Mouse (Mus musculus) gastrocnemius, postnatal 36 days (tissue): ENCODE results near the gene Aacs. TPM values are rescaled to one million over a fixed set of nuclear protein-coding genes. Genes with fewer than 3 reads are reported as not detected.
"Not testable (repeated sequence)": the region's sequence is repeated elsewhere in the genome, so short reads cannot be mapped to it uniquely, and the experiment has no call there.

Experiments used
- DNase-seq, 2 experiments: peaks; one replicate each; pipeline ENCODE4 v3.0.0; 2022
- intact Hi-C: fragments of 180-260 bp; cut with DNase I; formaldehyde crosslinking; loops from one replicate; pipeline ENCODE4 v1.15.1; 2025
- long read RNA-seq, 2 experiments: library from polyadenylated mRNA; stranded (forward); transcript quantifications; one replicate each; pipeline ENCODE4 v2.0.0; 2021
- total RNA-seq, 2 experiments: library from RNA; stranded (reverse); gene quantifications; 2 replicates each; pipeline ENCODE4 v1.2.3; 2021

Gene Aacs
- 1 to 10 TPM; 2.5 to 3.8 TPM for total RNA-seq
- long read RNA-seq, experiment 1, partial matches to known transcripts: 0 of 1 reads
- long read RNA-seq, experiment 1, other reads (novel, unspliced or antisense): 1 of 1 reads
- long read RNA-seq, experiment 2, partial matches to known transcripts: 1 of 4 reads
- long read RNA-seq, experiment 2, other reads (novel, unspliced or antisense): 0 of 4 reads

- intact Hi-C loops: loop anchor here (5.0 kb wide), 1 partner anchor 93 kb away; no protein-coding TSS in a partner anchor
Measured at GRCm38 (mm10) chr5:125475601-125476285, at the start of gene Aacs. TSS of gene Aacs (plus strand) at chr5:125475814.

GRCm38 (mm10) chr5:125426343-125426742 lies 49.3 kb upstream of the Aacs start:
- DNase-seq: no peak
- intact Hi-C loops: no loop called here

More at GRCm38 (mm10) chr5:125475601-125476285, at the start of gene Aacs:
- DNase-seq: peak; percentile 98 to 99

GRCm38 (mm10) chr5:125432324-125432723 lies 43.3 kb upstream of the Aacs start:
- DNase-seq, intact Hi-C loops: not testable (repeated sequence)

GRCm38 (mm10) chr5:125433793-125434337 lies 41.7 kb upstream of the Aacs start, which contains the start of gene Dhx37:
TSS of gene Dhx37 (minus strand) at chr5:125434121.
- intact Hi-C loops: no loop called here

GRCm38 (mm10) chr5:125434347-125434746 lies 41.3 kb upstream of the Aacs start:
- DNase-seq, intact Hi-C loops: not testable (repeated sequence)

More at GRCm38 (mm10) chr5:125433793-125434337, 41.7 kb upstream of the Aacs start, which contains the start of gene Dhx37:
- DNase-seq: peak; percentile 85 to 93

GRCm38 (mm10) chr5:125440583-125441233 lies 34.9 kb upstream of the Aacs start:
- DNase-seq: no peak
- intact Hi-C loops: no loop called here

- intact Hi-C loops: no loop called here
- DNase-seq: peak; percentile 11 to 27
Measured at GRCm38 (mm10) chr5:125441234-125442114, 34.1 kb upstream of the Aacs start, which contains the start of gene Bri3bp. TSS of gene Bri3bp (plus strand) at chr5:125441568.

GRCm38 (mm10) chr5:125442136-125442995 lies 33.2 kb upstream of the Aacs start:
- intact Hi-C loops: no loop called here
- DNase-seq: no peak

- intact Hi-C loops: no loop called here
- DNase-seq: no peak
Measured at GRCm38 (mm10) chr5:125443335-125443734, 32.3 kb upstream of the Aacs start.

GRCm38 (mm10) chr5:125443915-125444314 lies 31.7 kb upstream of the Aacs start:
- intact Hi-C loops: no loop called here

GRCm38 (mm10) chr5:125444554-125444953 lies 31.1 kb upstream of the Aacs start:
- intact Hi-C loops: no loop called here
- no peak for DNase-seq

More at GRCm38 (mm10) chr5:125443915-125444314, 31.7 kb upstream of the Aacs start:
- no peak for DNase-seq

GRCm38 (mm10) chr5:125446344-125446743 lies 29.3 kb upstream of the Aacs start:
- intact Hi-C loops: no loop called here
- DNase-seq: no peak

- DNase-seq: no peak
- intact Hi-C loops: no loop called here
Measured at GRCm38 (mm10) chr5:125448026-125448425, 27.6 kb upstream of the Aacs start.

- DNase-seq: no peak
- intact Hi-C loops: no loop called here
Measured at GRCm38 (mm10) chr5:125448631-125449030, 27.0 kb upstream of the Aacs start.

- DNase-seq: no peak
- intact Hi-C loops: no loop called here
Measured at GRCm38 (mm10) chr5:125449306-125449705, 26.3 kb upstream of the Aacs start.

GRCm38 (mm10) chr5:125452573-125452972 lies 23.0 kb upstream of the Aacs start:
- DNase-seq: no peak
- intact Hi-C loops: no loop called here

GRCm38 (mm10) chr5:125456100-125456499 lies 19.5 kb upstream of the Aacs start:
- intact Hi-C loops: loop anchor here (5.0 kb wide), 1 partner anchor 39 kb away; no protein-coding TSS in a partner anchor
- DNase-seq: no peak

- DNase-seq: no peak
- intact Hi-C loops: loop anchor here (5.0 kb wide), 1 partner anchor 40 kb away; no protein-coding TSS in a partner anchor
Measured at GRCm38 (mm10) chr5:125457538-125457937, 18.1 kb upstream of the Aacs start.

- intact Hi-C loops: loop anchor here (2.0 kb wide), 1 partner anchor 78 kb away; no protein-coding TSS in a partner anchor
- no peak for DNase-seq
Measured at GRCm38 (mm10) chr5:125460574-125460973, 15.0 kb upstream of the Aacs start.
